Mouse (Mus musculus): ENCODE measurements around the gene Mff.

DNA sequence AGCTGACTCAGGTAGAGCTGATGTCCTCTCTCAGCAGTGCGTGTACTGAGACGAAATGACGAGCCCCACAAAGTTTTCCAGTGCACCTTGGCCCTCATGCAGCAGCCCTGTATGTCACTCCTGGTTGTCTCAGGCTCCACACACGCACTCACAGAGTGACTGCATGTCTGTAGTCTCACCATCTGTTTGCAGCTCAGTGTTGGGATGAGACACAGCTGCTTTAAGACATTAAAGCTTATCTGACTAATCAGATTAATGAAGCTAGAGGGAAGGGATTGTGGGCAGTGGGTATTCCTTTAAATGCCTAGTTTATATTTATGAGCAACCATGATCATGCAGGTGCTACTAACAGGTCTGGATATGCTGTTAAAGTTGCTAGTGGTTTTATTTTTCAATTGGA is 21.7 kb downstream of the Mff start:
- TF ChIP-seq CTCF (conservative IDR thresholded peaks at IDR 0.05; ENCODE audit: low read length) (no peak), NANOG (IDR thresholded peaks at IDR 0.05; ENCODE audit: borderline replicate concordance, low read length) (no peak), POU5F1 (IDR thresholded peaks at IDR 0.05; ENCODE audit: borderline replicate concordance, low read length) (no peak)

Measured in E14TG2a.4 (cell line).